ENCODE assay signal across 15 mouse cellular contexts in the genomic region with DNA sequence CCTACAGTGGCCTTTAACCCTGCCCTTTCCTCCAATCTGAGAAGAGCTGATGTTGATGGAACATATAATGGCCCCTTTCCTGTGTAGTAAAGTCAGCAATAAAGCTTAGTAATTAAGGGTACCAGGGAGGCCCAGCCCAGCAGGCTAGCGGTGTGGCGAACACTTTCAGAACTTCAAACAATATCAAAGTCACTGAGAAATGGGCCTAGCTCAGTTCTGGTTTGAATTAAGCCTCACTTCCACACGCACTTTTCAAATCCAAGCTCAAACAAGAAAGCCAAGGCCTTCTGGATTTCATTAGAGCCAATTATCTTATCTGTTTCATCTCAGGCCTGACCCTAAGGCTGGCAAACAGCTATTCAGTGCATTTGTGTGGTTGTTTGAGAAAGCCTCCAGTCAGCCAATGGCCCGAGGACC.
DNase-seq lines count a peak whose midpoint lies in the region; ATAC-seq lines count a peak whose summit lies in the region.
"Had no signal": no experiment of that assay in that cellular context is flagged by ENCODE, and none has a peak within 500 bp of the region (broad histone marks: within the 10 kb centered on the region; RNA-seq: fewer than 3 reads in every experiment).

No protein-coding gene starts in this region.

- ATAC-seq in hindbrain, embryonic 11.5 days (ENCODE audit: low FRiP score): no peak
- no peak for ATAC-seq in hindbrain, embryonic 16.5 days
- ATAC-seq in embryonic facial prominence, embryonic 14.5 days (ENCODE audit: low read depth): peak; percentile 62
- ATAC-seq in limb, embryonic 15.5 days (ENCODE audit: insufficient number of reproducible peaks, low FRiP score, low TSS enrichment, low read depth): no peak

- DNase-seq in hindbrain, embryonic 11.5 days (ENCODE audit: low spot score): peak; percentile 15
- DNase-seq in embryo, embryonic 10 days (ENCODE audit: low spot score): peak; percentile 74
- peak; percentile 83 for DNase-seq in embryonic facial prominence, embryonic 14.5 days (ENCODE audit: low spot score)
- DNase-seq in cerebellum, postnatal 10 days: no peak
- DNase-seq in T-cell, adult 2 months (ENCODE audit: low spot score): no peak
- DNase-seq in gastrocnemius, postnatal 25 days: no peak
- DNase-seq: adrenal gland, postnatal 36 days; kidney, adult 8-10 months; liver, embryonic 13.5 days; lung, postnatal 36 days had no signal

- H3K36me3 ChIP-seq in hindbrain, embryonic 11.5 days (ENCODE audit: control insufficient read depth, insufficient read depth, low read length): no peaks in the 10 kb centered on the region
- no peaks in the 10 kb centered on the region for H3K36me3 ChIP-seq in hindbrain, embryonic 16.5 days (ENCODE audit: control insufficient read depth, insufficient read depth, low read length)
- H3K36me3 ChIP-seq in embryonic facial prominence, embryonic 14.5 days (ENCODE audit: control insufficient read depth, insufficient read depth, low read length): no peaks in the 10 kb centered on the region
- H3K36me3 ChIP-seq in limb, embryonic 15.5 days: no peaks in the 10 kb centered on the region
- H3K36me3 ChIP-seq: G1E; hindbrain, embryonic 13.5 days; liver, embryonic 13.5 days had no signal

- WGBS in hindbrain, embryonic 11.5 days: 51% methylated on average over 4 of the region's 4 CpGs
- 65% methylated on average over 4 of the region's 4 CpGs for WGBS in hindbrain, embryonic 16.5 days
- WGBS in embryonic facial prominence, embryonic 14.5 days: 23% methylated on average over 4 of the region's 4 CpGs
- 19% methylated on average over 4 of the region's 4 CpGs for WGBS in limb, embryonic 15.5 days

- H3K4me3 ChIP-seq in hindbrain, embryonic 11.5 days (ENCODE audit: low read depth, low read length): no peak overlapping the region
- H3K4me3 ChIP-seq in hindbrain, embryonic 16.5 days (ENCODE audit: low read length): no peak overlapping the region
- H3K4me3 ChIP-seq in embryonic facial prominence, embryonic 14.5 days (ENCODE audit: low read depth, low read length): no peak overlapping the region
- H3K4me3 ChIP-seq in limb, embryonic 15.5 days: no peak overlapping the region
- H3K4me3 ChIP-seq: hindbrain, embryonic 13.5 days; liver, embryonic 13.5 days; myocyte had no signal

- no peaks in the 10 kb centered on the region for H3K9me3 ChIP-seq in hindbrain, embryonic 11.5 days (ENCODE audit: control insufficient read depth, low read length)
- H3K9me3 ChIP-seq in hindbrain, embryonic 16.5 days (ENCODE audit: control insufficient read depth, low read length): no peaks in the 10 kb centered on the region
- H3K9me3 ChIP-seq in embryonic facial prominence, embryonic 14.5 days (ENCODE audit: control insufficient read depth, low read length): no peaks in the 10 kb centered on the region
- no peaks in the 10 kb centered on the region for H3K9me3 ChIP-seq in limb, embryonic 15.5 days
- H3K9me3 ChIP-seq: hindbrain, embryonic 13.5 days; liver, embryonic 13.5 days had no signal

- H3K4me1 ChIP-seq in hindbrain, embryonic 11.5 days (replicated peaks; ENCODE audit: control insufficient read depth, insufficient read depth, low read length): no peaks in the 10 kb centered on the region
- H3K4me1 ChIP-seq in hindbrain, embryonic 16.5 days (ENCODE audit: control insufficient read depth, insufficient read depth, low read depth, low read length): no peaks in the 10 kb centered on the region
- H3K4me1 ChIP-seq in embryonic facial prominence, embryonic 14.5 days (ENCODE audit: control insufficient read depth, insufficient read depth, low read length): peaks cover 15% of the 10 kb centered on the region; the same call in 1 of the 2 replicates
- H3K4me1 ChIP-seq in limb, embryonic 15.5 days: peaks cover 5% of the 10 kb centered on the region; the same call in 1 of the 2 replicates
- H3K4me1 ChIP-seq: liver, embryonic 13.5 days had no signal

- no peak overlapping the region for H3K27ac ChIP-seq in hindbrain, embryonic 11.5 days (ENCODE audit: low read depth, low read length)
- no peak overlapping the region for H3K27ac ChIP-seq in hindbrain, embryonic 16.5 days (ENCODE audit: low read depth, low read length)
- H3K27ac ChIP-seq in embryonic facial prominence, embryonic 14.5 days (replicated peaks; ENCODE audit: low read depth, low read length): peak overlapping the region; percentile 4; the same call in 1 of the 2 replicates
- H3K27ac ChIP-seq in limb, embryonic 15.5 days: 0 out of 2 replicates have a peak overlapping the region, but pooled peaks have one; percentile 50
- H3K27ac ChIP-seq: hindbrain, embryonic 13.5 days; liver, embryonic 13.5 days had no signal

- no peaks in the 10 kb centered on the region for H3K27me3 ChIP-seq in hindbrain, embryonic 11.5 days (ENCODE audit: control insufficient read depth, insufficient read depth, low read length)
- no peaks in the 10 kb centered on the region for H3K27me3 ChIP-seq in hindbrain, embryonic 16.5 days (replicated peaks; ENCODE audit: control insufficient read depth, insufficient read depth, low read length)
- H3K27me3 ChIP-seq in embryonic facial prominence, embryonic 14.5 days (replicated peaks; ENCODE audit: control insufficient read depth, insufficient read depth, low read length): no peaks in the 10 kb centered on the region
- no peaks in the 10 kb centered on the region for H3K27me3 ChIP-seq in limb, embryonic 15.5 days
- H3K27me3 ChIP-seq: hindbrain, embryonic 13.5 days; liver, embryonic 13.5 days had no signal

- no peak overlapping the region for H3K4me2 ChIP-seq in hindbrain, embryonic 11.5 days (replicated peaks; ENCODE audit: low read depth, low read length)
- H3K4me2 ChIP-seq in hindbrain, embryonic 16.5 days (ENCODE audit: low read length): no peak overlapping the region
- no peak overlapping the region for H3K4me2 ChIP-seq in embryonic facial prominence, embryonic 14.5 days (ENCODE audit: low read depth, low read length)
- no peak overlapping the region for H3K4me2 ChIP-seq in limb, embryonic 15.5 days
- H3K4me2 ChIP-seq: hindbrain, embryonic 13.5 days; liver, embryonic 13.5 days had no signal

- H3K9ac ChIP-seq in hindbrain, embryonic 11.5 days (ENCODE audit: low read depth, low read length): no peak overlapping the region
- no peak overlapping the region for H3K9ac ChIP-seq in hindbrain, embryonic 16.5 days (ENCODE audit: low read depth, low read length)
- no peak overlapping the region for H3K9ac ChIP-seq in embryonic facial prominence, embryonic 14.5 days (ENCODE audit: low read depth, low read length)
- H3K9ac ChIP-seq in limb, embryonic 15.5 days: no peak overlapping the region
- H3K9ac ChIP-seq: hindbrain, embryonic 13.5 days; liver, embryonic 13.5 days had no signal

Comparison
In these comparisons a context has a peak if more than half of its experiments do, and no peak if none do; other contexts are left out.
1. DNase-seq: peak in hindbrain, embryonic 11.5 days (single experiment), embryo, embryonic 10 days (single experiment) and embryonic facial prominence, embryonic 14.5 days (single experiment); none in cerebellum, postnatal 10 days (0 of 2), T-cell, adult 2 months (single experiment) and gastrocnemius, postnatal 25 days (single experiment).
2. H3K27ac ChIP-seq: peak in embryonic facial prominence, embryonic 14.5 days (single experiment) and limb, embryonic 15.5 days (single experiment); none in hindbrain, embryonic 11.5 days (single experiment) and hindbrain, embryonic 16.5 days (single experiment).